Mouse (Mus musculus) myocyte (in vitro differentiated cells): Measurements from ENCODE around the gene Epb41. TPM values are rescaled to one million over a fixed set of nuclear protein-coding genes. Genes with fewer than 3 reads are reported as not detected.

Experiments used
- H3K27me3 ChIP-seq: one replicate; pipeline ENCODE4 v1.6.1; 2011; ENCODE audit not compliant: control insufficient read depth, insufficient read depth, insufficient read length
- H3K36me3 ChIP-seq: one replicate; pipeline ENCODE4 v1.6.1; 2011; ENCODE audit not compliant: control insufficient read depth, insufficient read depth
- H3K4me2 ChIP-seq: one replicate; pipeline ENCODE4 v1.6.1; 2011; ENCODE audit warnings: low read depth, control low read depth
- H3K4me3 ChIP-seq: one replicate; pipeline ENCODE4 v1.5.1; 2011; ENCODE audit warnings: mild to moderate bottlenecking, control low read depth, moderate library complexity
- H3K79me2 ChIP-seq: one replicate; pipeline ENCODE4 v1.6.1; 2011; ENCODE audit not compliant: control insufficient read depth, insufficient read depth
- H3ac ChIP-seq: one replicate; pipeline ENCODE4 v1.6.1; 2011; ENCODE audit not compliant: control insufficient read depth, insufficient read length
- CEBPB ChIP-seq: IDR thresholded peaks from 2 replicates; pipeline ENCODE4 v1.6.1; 2011; ENCODE audit warnings: mild to moderate bottlenecking, moderate library complexity; ENCODE audit not compliant: poor library complexity, insufficient read depth, severe bottlenecking
- E2F4 ChIP-seq: IDR thresholded peaks from one replicate; pipeline ENCODE4 v1.6.1; 2011; ENCODE audit warnings: mild to moderate bottlenecking, control low read depth, moderate library complexity; ENCODE audit not compliant: insufficient read depth
- MAX ChIP-seq: IDR thresholded peaks from one replicate; pipeline ENCODE4 v1.6.1; 2011; ENCODE audit warnings: low read depth, mild to moderate bottlenecking, control low read depth
- MYOD1 ChIP-seq, 3 experiments: IDR thresholded peaks; one replicate each; pipeline ENCODE4 v1.6.1; 2011; ENCODE audit warnings: control low read depth in 2 of 3, low read depth in 2 of 3, mild to moderate bottlenecking in 2 of 3, moderate library complexity in 1 of 3; ENCODE audit not compliant: insufficient read length in 2 of 3, control insufficient read depth in 1 of 3
- MYOG ChIP-seq, 3 experiments: IDR thresholded peaks; one replicate each; pipeline ENCODE4 v1.6.1; 2011; ENCODE audit warnings: control low read depth in 2 of 3, low read depth in 2 of 3, mild to moderate bottlenecking in 2 of 3; ENCODE audit not compliant: insufficient read length in 2 of 3, control insufficient read depth in 1 of 3, insufficient read depth in 1 of 3
- POLR2A ChIP-seq: IDR thresholded peaks from one replicate; pipeline ENCODE4 v1.6.1; 2011; ENCODE audit warnings: low read depth, mild to moderate bottlenecking, control low read depth, moderate library complexity; ENCODE audit not compliant: insufficient read length
- POLR2AphosphoS2 ChIP-seq: IDR thresholded peaks from one replicate; pipeline ENCODE4 v1.6.1; 2011; ENCODE audit warnings: low read depth, control low read depth; ENCODE audit not compliant: insufficient read length
- REST ChIP-seq: IDR thresholded peaks from one replicate; pipeline ENCODE4 v1.6.1; 2011; ENCODE audit warnings: mild to moderate bottlenecking, control low read depth, moderate library complexity; ENCODE audit not compliant: insufficient read depth, insufficient read length
- SRF ChIP-seq: IDR thresholded peaks from one replicate; pipeline ENCODE4 v1.6.1; 2011; ENCODE audit warnings: low read depth; ENCODE audit not compliant: control insufficient read depth, insufficient read length
- TCF12 ChIP-seq: IDR thresholded peaks from one replicate; pipeline ENCODE4 v1.6.1; 2011; ENCODE audit warnings: mild to moderate bottlenecking, control low read depth; ENCODE audit not compliant: poor library complexity, insufficient read depth, severe bottlenecking
- TCF3 ChIP-seq: IDR thresholded peaks from one replicate; pipeline ENCODE4 v1.6.1; 2011; ENCODE audit warnings: low read depth, control low read depth; ENCODE audit not compliant: insufficient read length
- USF1 ChIP-seq: IDR thresholded peaks from one replicate; pipeline ENCODE4 v1.6.1; 2011; ENCODE audit warnings: low read depth, mild to moderate bottlenecking, control low read depth, moderate library complexity
- polyA plus RNA-seq: library from polyadenylated mRNA; unstranded; fragments of >200 nt; fragmentation: generic; extraction: Trizol; gene quantifications from one replicate; pipeline ENCODE4 v1.2.1, GENCODE M21; 2012; ENCODE audit warnings: missing spikeins

Epb41 gene
- polyA plus RNA-seq, 1 experiment = 4.8 TPM

DNA sequence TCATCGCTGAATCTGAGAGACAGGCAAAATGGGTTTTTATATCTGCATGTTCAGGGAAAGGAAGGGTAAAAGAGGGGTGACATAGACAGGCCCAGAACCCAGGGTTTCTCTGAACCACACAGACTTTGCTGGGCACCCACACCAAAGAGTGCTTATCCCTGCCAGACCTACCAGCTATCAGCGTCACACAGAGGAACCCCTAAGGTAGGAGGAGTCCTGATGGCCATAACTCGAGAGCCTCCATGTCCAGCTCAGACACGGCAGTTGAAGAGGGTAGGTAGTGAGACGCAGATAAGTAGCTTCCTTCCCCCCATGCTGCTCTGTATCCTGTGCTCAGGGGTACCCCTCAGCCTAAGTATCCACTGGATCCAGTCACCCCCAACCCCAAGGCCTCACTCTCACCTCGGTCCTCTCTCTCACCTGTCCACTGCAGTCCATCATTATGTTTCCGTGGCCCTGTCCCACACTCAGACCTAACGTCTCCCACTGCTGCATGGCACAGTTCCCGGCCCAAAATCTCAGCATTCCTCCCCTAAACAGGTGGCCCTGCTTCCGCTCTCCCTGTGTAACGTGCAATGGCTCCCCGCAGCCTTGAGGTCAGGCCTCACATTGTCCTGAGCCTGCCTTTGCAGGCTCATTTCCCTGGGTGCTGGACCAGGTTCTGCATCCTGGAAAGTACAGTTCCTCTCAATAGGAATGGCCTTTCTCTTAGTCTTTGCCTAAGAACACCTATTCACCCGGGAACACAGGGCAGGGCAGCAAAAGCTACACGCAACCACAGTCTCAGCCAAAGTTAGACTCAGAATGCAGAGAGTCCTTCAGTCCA is 7.8 kb downstream of the Epb41 start:
- H3K79me2 ChIP-seq = no peaks in the 10 kb centered on the region
- no peak overlapping the region for H3K4me3 ChIP-seq
- no peak overlapping the region for H3ac ChIP-seq
- no peaks in the 10 kb centered on the region for H3K36me3 ChIP-seq
- no peak overlapping the region for H3K4me2 ChIP-seq
- H3K27me3 ChIP-seq = no peaks in the 10 kb centered on the region
- TF ChIP-seq MYOD1 (IDR thresholded peaks at IDR 0.05; ENCODE audit: control insufficient read depth in 1 of 3, insufficient read length in 2 of 3, low read depth in 2 of 3) (no peak), MYOG (IDR thresholded peaks at IDR 0.05; ENCODE audit: control insufficient read depth in 1 of 3, insufficient read depth in 1 of 3, insufficient read length in 2 of 3, low read depth in 2 of 3) (no peak), REST (no peak), TCF12 (no peak), POLR2AphosphoS2 (no peak), SRF (no peak), POLR2A (no peak), USF1 (no peak), TCF3 (no peak), MAX (no peak), CEBPB (no peak), E2F4 (no peak)

DNA sequence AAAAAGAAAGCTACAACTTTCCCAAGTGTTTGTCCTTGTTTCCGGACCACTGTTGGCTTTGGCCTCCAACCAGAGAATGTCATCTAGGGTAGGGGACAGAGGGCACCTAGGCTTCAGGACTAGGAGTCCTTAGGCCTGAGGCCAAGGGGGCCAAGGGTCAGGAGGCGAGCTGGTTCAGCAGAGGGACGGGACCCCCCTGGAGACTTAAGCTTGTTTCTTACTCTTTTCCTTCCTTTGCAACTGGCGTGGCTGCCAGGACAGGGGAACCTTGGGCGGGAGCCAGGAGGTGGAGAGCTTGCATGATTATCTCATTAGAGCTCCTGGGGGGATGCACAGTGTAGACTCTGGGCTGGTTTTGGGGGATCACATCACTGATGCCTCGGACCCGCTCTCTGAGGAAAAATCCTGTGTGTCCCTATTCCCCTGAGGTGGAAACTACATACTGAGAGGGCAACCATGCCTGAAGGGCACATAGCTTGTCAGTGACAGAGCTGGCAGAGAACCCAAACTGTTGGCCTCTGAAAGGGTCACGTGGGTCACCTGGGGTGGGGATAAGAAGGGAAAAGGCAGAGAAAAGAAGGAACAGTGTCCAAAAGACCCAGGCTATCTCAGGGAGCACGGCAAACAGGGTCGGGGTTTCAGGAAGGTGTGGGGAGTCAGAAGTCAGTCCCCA is 8.9 kb downstream of the Epb41 start:
- Histone ChIP-seq H3ac (no peak overlapping the region), H3K79me2 (no peaks in the 10 kb centered on the region), H3K27me3 (no peaks in the 10 kb centered on the region), H3K4me2 (no peak overlapping the region), H3K4me3 (no peak overlapping the region), H3K36me3 (no peaks in the 10 kb centered on the region)
- no peak for TF ChIP-seq TCF3
- no peak for TF ChIP-seq POLR2AphosphoS2
- TF ChIP-seq TCF12 = no peak
- TF ChIP-seq USF1 = no peak
- TF ChIP-seq REST = no peak
- no peak for TF ChIP-seq POLR2A
- no peak for TF ChIP-seq E2F4
- TF ChIP-seq CEBPB = no peak
- TF ChIP-seq MAX = no peak
- TF ChIP-seq MYOD1 (IDR thresholded peaks at IDR 0.05; ENCODE audit: control insufficient read depth in 1 of 3, insufficient read length in 2 of 3, low read depth in 2 of 3) = no peak
- no peak for TF ChIP-seq MYOG (IDR thresholded peaks at IDR 0.05; ENCODE audit: control insufficient read depth in 1 of 3, insufficient read depth in 1 of 3, insufficient read length in 2 of 3, low read depth in 2 of 3)
- TF ChIP-seq SRF = no peak

DNA sequence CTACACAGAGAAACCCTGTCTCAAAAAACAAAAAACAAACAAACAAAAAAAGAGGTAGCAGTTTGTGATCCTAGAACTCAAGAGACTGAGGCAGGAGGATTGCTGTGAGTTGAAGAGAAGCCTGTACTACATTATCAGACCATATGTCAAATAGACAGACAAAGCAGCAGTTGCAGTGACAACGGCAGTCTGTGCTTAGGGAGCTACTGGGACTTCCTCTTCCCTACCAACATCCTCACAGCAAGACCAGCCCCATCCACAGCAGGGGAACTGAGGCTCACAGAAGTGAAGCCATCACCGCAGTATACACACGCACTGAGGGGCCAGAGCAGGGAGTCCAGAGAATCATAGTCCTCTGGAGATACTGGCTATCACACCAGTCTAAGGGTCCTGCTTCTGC is 9.5 kb downstream of the Epb41 start:
- Histone ChIP-seq H3K4me3 (no peak overlapping the region), H3K4me2 (no peak overlapping the region), H3K36me3 (no peaks in the 10 kb centered on the region), H3K79me2 (no peaks in the 10 kb centered on the region), H3K27me3 (no peaks in the 10 kb centered on the region), H3ac (no peak overlapping the region)
- TF ChIP-seq POLR2AphosphoS2 (no peak), REST (no peak), CEBPB (no peak), TCF3 (no peak), E2F4 (no peak), USF1 (no peak), MYOD1 (IDR thresholded peaks at IDR 0.05; ENCODE audit: control insufficient read depth in 1 of 3, insufficient read length in 2 of 3, low read depth in 2 of 3) (no peak), SRF (no peak), MAX (no peak), TCF12 (no peak), MYOG (IDR thresholded peaks at IDR 0.05; ENCODE audit: control insufficient read depth in 1 of 3, insufficient read depth in 1 of 3, insufficient read length in 2 of 3, low read depth in 2 of 3) (no peak), POLR2A (no peak)

DNA sequence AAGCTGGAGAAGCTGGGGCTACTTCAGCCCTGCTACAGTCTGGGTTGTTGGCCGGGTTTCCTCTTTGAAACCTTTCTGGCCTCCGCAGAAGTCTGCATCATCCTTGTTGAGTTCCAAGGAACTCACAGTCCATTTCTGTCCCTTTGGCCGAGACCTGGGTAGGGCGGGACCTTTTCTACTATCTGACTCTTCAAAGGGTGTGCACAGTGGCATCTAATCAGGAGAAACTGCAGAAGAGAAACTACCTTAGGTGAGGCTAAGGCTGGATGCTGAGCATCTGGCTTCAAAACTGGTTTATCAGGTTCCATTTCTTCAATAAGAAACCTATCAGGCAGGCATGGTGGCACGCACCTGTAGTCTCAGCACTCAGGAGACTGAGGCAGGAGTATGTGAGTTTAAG is 10.6 kb downstream of the Epb41 start:
- TF ChIP-seq E2F4 = no peak
- no peak for TF ChIP-seq TCF3
- no peak for TF ChIP-seq TCF12
- no peak for TF ChIP-seq POLR2AphosphoS2
- TF ChIP-seq SRF = no peak
- TF ChIP-seq POLR2A = no peak
- TF ChIP-seq USF1 = no peak
- no peaks in the 10 kb centered on the region for H3K79me2 ChIP-seq
- H3K27me3 ChIP-seq = peaks cover 3% of the 10 kb centered on the region
- no peak overlapping the region for H3K4me3 ChIP-seq
- no peak overlapping the region for H3K4me2 ChIP-seq
- no peaks in the 10 kb centered on the region for H3K36me3 ChIP-seq
- no peak overlapping the region for H3ac ChIP-seq
